Mouse (Mus musculus) ES-Bruce4 (cell line): Measurements from ENCODE around the gene Tmem129. TPM values are rescaled to one million over a fixed set of nuclear protein-coding genes. Genes with fewer than 3 reads are reported as not detected.
A peak's percentile ranks its signal among the peaks of the same experiment; 100 is the strongest.

Experiments used
- H3K27ac ChIP-seq: 2 replicates; pipeline ENCODE4 v1.5.1; 2012; ENCODE audit warnings: low read length, inconsistent platforms; ENCODE audit not compliant: insufficient read depth
- H3K27me3 ChIP-seq: 2 replicates; pipeline ENCODE4 v1.6.1; 2012; ENCODE audit warnings: mild to moderate bottlenecking, low read length, inconsistent platforms; ENCODE audit not compliant: control insufficient read depth, poor library complexity, insufficient read depth, severe bottlenecking
- H3K36me3 ChIP-seq: 2 replicates; pipeline ENCODE4 v1.6.1; 2012; ENCODE audit warnings: inconsistent platforms, mild to moderate bottlenecking, low read length, moderate library complexity; ENCODE audit not compliant: control insufficient read depth, poor library complexity, insufficient read depth, severe bottlenecking
- H3K4me1 ChIP-seq: one replicate; pipeline ENCODE4 v1.8.1; 2011; ENCODE audit warnings: low read length; ENCODE audit not compliant: control insufficient read depth, insufficient read depth
- H3K4me3 ChIP-seq: 2 replicates; pipeline ENCODE4 v1.5.1; 2011; ENCODE audit warnings: low read depth, mild to moderate bottlenecking, low read length
- H3K9ac ChIP-seq: 2 replicates; pipeline ENCODE4 v1.6.1; 2012; ENCODE audit warnings: low read depth, mild to moderate bottlenecking, inconsistent platforms; ENCODE audit not compliant: poor library complexity, severe bottlenecking
- H3K9me3 ChIP-seq: replicated peaks from 2 replicates; pipeline ENCODE4 v1.6.1; 2012; ENCODE audit warnings: mild to moderate bottlenecking, low read length, inconsistent platforms; ENCODE audit not compliant: control insufficient read depth, poor library complexity, insufficient read depth, severe bottlenecking
- CTCF ChIP-seq: IDR thresholded peaks from one replicate; pipeline ENCODE4 v1.8.1; 2011; ENCODE audit warnings: low read depth, low read length
- EP300 ChIP-seq: IDR thresholded peaks from 2 replicates; pipeline ENCODE4 v1.6.1; 2011; ENCODE audit warnings: low read depth, low read length; ENCODE audit not compliant: insufficient read depth
- POLR2A ChIP-seq: IDR thresholded peaks from one replicate; pipeline ENCODE4 v1.8.1; 2011; ENCODE audit warnings: low read length; ENCODE audit not compliant: insufficient read depth
- polyA plus RNA-seq: library from polyadenylated mRNA; stranded (reverse); fragments of >200 nt; gene quantifications from 2 replicates; pipeline ENCODE4 v1.2.4, GENCODE M21; 2011; ENCODE audit warnings: low read depth; ENCODE audit not compliant: missing spikeins, insufficient read depth, insufficient read length

Tmem129 gene
- polyA plus RNA-seq, 1 experiment = 7.3 TPM

GRCm38 (mm10) chr5:33674439-33674838 is 16.2 kb upstream of the Tmem129 start:
- TF ChIP-seq CTCF (no peak), POLR2A (no peak), EP300 (no peak)
- Histone ChIP-seq H3K4me1 (no peaks in the 10 kb centered on the region), H3K4me3 (no peak overlapping the region), H3K36me3 (peaks cover 25% of the 10 kb centered on the region), H3K27me3 (no peaks in the 10 kb centered on the region), H3K9ac (no peak overlapping the region), H3K9me3 (no peaks in the 10 kb centered on the region), H3K27ac (no peak overlapping the region)

GRCm38 (mm10) chr5:33671659-33672058 is 13.4 kb upstream of the Tmem129 start:
- Histone ChIP-seq H3K4me1 (no peaks in the 10 kb centered on the region), H3K9me3 (no peaks in the 10 kb centered on the region), H3K27me3 (no peaks in the 10 kb centered on the region), H3K27ac (no peak overlapping the region), H3K4me3 (no peak overlapping the region), H3K36me3 (peaks cover 52% of the 10 kb centered on the region), H3K9ac (no peak overlapping the region)
- TF ChIP-seq CTCF (no peak), POLR2A (no peak)

GRCm38 (mm10) chr5:33668223-33668622 is 10.0 kb upstream of the Tmem129 start:
- no peak overlapping the region for H3K27ac ChIP-seq
- TF ChIP-seq POLR2A = no peak
- TF ChIP-seq CTCF = no peak
- TF ChIP-seq EP300 = no peak
- no peaks in the 10 kb centered on the region for H3K4me1 ChIP-seq
- H3K9me3 ChIP-seq = no peaks in the 10 kb centered on the region
- no peaks in the 10 kb centered on the region for H3K27me3 ChIP-seq
- no peak overlapping the region for H3K9ac ChIP-seq
- no peak overlapping the region for H3K4me3 ChIP-seq
- peaks cover 71% of the 10 kb centered on the region for H3K36me3 ChIP-seq

- Histone ChIP-seq H3K36me3 (peaks cover 16% of the 10 kb centered on the region), H3K27me3 (no peaks in the 10 kb centered on the region), H3K9ac (peak overlapping the region; percentile 87), H3K9me3 (no peaks in the 10 kb centered on the region), H3K4me3 (peak overlapping the region; percentile 88), H3K4me1 (no peaks in the 10 kb centered on the region), H3K27ac (peak overlapping the region; percentile 59)
- TF ChIP-seq CTCF (no peak), EP300 (no peak), POLR2A (no peak)
Measured at GRCm38 (mm10) chr5:33658664-33659050, 441 bp upstream of the Tmem129 start.

- TF ChIP-seq POLR2A (no peak), EP300 (no peak), CTCF (no peak)
- H3K9me3 ChIP-seq = no peaks in the 10 kb centered on the region
- no peak overlapping the region for H3K27ac ChIP-seq
Measured at GRCm38 (mm10) chr5:33657251-33657786, 897 bp downstream of the Tmem129 start.

DNA sequence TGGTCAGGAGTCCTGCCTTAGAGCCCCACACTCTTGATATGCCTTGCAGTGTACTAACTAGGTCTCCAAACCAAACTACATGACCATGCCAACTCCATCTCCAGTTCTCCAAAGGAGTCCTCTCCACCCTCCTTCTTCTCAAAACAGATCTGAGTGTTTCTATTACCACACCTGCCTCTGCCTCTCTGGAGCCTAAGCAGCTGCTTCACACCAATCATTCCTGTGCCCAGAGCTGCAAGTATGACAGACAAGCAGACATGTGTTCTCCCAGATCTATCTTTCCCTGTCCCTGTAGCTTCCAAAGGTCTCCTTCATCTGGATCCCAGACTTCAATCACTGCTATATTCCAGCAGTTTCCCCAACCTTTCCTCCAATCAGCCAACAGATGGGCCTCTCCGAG is 1.5 kb downstream of the Tmem129 start:
- no peaks in the 10 kb centered on the region for H3K27me3 ChIP-seq
- peak overlapping the region; percentile 97 for H3K4me3 ChIP-seq
- peaks cover 8% of the 10 kb centered on the region for H3K36me3 ChIP-seq
- no peaks in the 10 kb centered on the region for H3K4me1 ChIP-seq
- peak overlapping the region; percentile 87; the same call in 1 of the 2 replicates for H3K9ac ChIP-seq
- no peak overlapping the region for H3K27ac ChIP-seq
- no peak for TF ChIP-seq CTCF
- TF ChIP-seq POLR2A = no peak
- TF ChIP-seq EP300 = no peak
- H3K9me3 ChIP-seq = no peaks in the 10 kb centered on the region

More at GRCm38 (mm10) chr5:33657251-33657786, 897 bp downstream of the Tmem129 start:
- no peaks in the 10 kb centered on the region for H3K27me3 ChIP-seq
- H3K4me3 ChIP-seq = peak overlapping the region; percentile 97
- H3K36me3 ChIP-seq = peaks cover 8% of the 10 kb centered on the region
- H3K9ac ChIP-seq = peak overlapping the region; percentile 87
- no peaks in the 10 kb centered on the region for H3K4me1 ChIP-seq
